Mouse (Mus musculus) c-Kit-positive CD71-positive TER-119-negative erythroid progenitor cells, embryonic 14.5 days (primary cell): ENCODE measurements around the gene Anp32a.

ENCODE experiments used
- DNase-seq: peaks from one replicate; pipeline ENCODE4 v3.0.0-alpha.2; 2013; ENCODE audit warnings: low read depth

Gene Anp32a

GRCm38 (mm10) chr9:62369172-62369571 is 28.1 kb downstream of the Anp32a start:
- no peak for DNase-seq

- DNase-seq, result no peak
Measured at GRCm38 (mm10) chr9:62370186-62370585, 29.1 kb downstream of the Anp32a start.

GRCm38 (mm10) chr9:62370648-62371280 is 29.7 kb downstream of the Anp32a start:
- no peak for DNase-seq

GRCm38 (mm10) chr9:62371745-62372555 is 30.9 kb downstream of the Anp32a start:
- DNase-seq, result no peak

- DNase-seq, result no peak
Measured at GRCm38 (mm10) chr9:62372556-62373221, 31.6 kb downstream of the Anp32a start.

GRCm38 (mm10) chr9:62373222-62374123 is 32.4 kb downstream of the Anp32a start:
- DNase-seq, result no peak

GRCm38 (mm10) chr9:62374276-62374675 is 33.2 kb downstream of the Anp32a start:
- no peak for DNase-seq

GRCm38 (mm10) chr9:62377897-62378296 is 36.8 kb downstream of the Anp32a start:
- DNase-seq, result no peak

GRCm38 (mm10) chr9:62380351-62380750 is 39.3 kb downstream of the Anp32a start:
- no peak for DNase-seq

- DNase-seq, result no peak
Measured at GRCm38 (mm10) chr9:62381402-62381913, 40.4 kb downstream of the Anp32a start.

- no peak for DNase-seq
Measured at GRCm38 (mm10) chr9:62382519-62383084, 41.5 kb downstream of the Anp32a start.

GRCm38 (mm10) chr9:62385062-62385461 is 44.0 kb downstream of the Anp32a start:
- DNase-seq, result peak; percentile 39

GRCm38 (mm10) chr9:62385727-62386518 is 44.8 kb downstream of the Anp32a start:
- no peak for DNase-seq

- DNase-seq, result no peak
Measured at GRCm38 (mm10) chr9:62389735-62390134, 48.6 kb downstream of the Anp32a start.

- DNase-seq, result no peak
Measured at GRCm38 (mm10) chr9:62393531-62393930, 52.4 kb downstream of the Anp32a start.

- DNase-seq, result no peak
Measured at GRCm38 (mm10) chr9:62394163-62394562, 53.1 kb downstream of the Anp32a start.

GRCm38 (mm10) chr9:62400531-62401170 is 59.6 kb downstream of the Anp32a start:
- no peak for DNase-seq

- no peak for DNase-seq
Measured at GRCm38 (mm10) chr9:62401589-62401988, 60.5 kb downstream of the Anp32a start.

GRCm38 (mm10) chr9:62406423-62407013 is 65.4 kb downstream of the Anp32a start:
- DNase-seq, result no peak
